8 mouse cellular contexts compared by ENCODE assay signal in the genomic region with DNA sequence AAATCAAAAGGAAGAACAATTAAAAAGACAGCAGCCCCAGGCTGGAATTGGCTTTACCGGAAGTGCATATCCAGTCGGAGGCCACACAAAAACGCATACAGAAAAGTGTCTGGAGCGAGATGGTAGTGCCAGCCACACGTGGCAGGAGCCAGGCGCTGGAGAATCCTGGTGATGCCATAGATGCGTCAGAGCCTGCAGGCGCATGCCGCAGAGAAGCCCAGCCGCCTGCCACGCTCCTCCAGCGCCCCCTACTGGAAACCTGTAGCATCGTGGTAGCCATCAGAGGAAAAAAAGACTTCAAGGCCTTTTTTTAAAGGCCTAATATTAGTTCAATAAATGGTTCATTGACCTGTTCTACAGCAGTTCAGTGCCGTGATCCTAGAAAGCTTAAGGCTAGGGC. TPM values are rescaled to one million over a fixed set of nuclear protein-coding genes. Genes with fewer than 3 reads are reported as not detected.
DNase-seq lines count a peak whose midpoint lies in the region; ATAC-seq and TF ChIP-seq lines count a peak whose summit lies in the region.

No protein-coding gene starts in this region.

- ATAC-seq in granulocyte monocyte progenitor cell, adult 5-6 weeks (replicated peaks; ENCODE audit: poor library complexity, severe bottlenecking) = peak; percentile 95
- no peak for ATAC-seq in kidney, embryonic 14.5 days (ENCODE audit: low FRiP score, low TSS enrichment)
- ATAC-seq in limb, embryonic 14.5 days (ENCODE audit: low FRiP score, low read depth) = no peak

- no peak for TF ChIP-seq POLR2A in limb, embryonic 14.5 days (IDR thresholded peaks at IDR 0.05; ENCODE audit: borderline replicate concordance, extremely low read depth, insufficient read depth, insufficient read length)

- DNase-seq in heart, adult 18-20 months = peak; percentile 56 to 76
- no peak for DNase-seq in heart, adult 11 months
- peak; percentile 63 for DNase-seq in embryo, embryonic 11.5 days (ENCODE audit: low read depth, low spot score)
- peak; percentile 61 for DNase-seq in limb, embryonic 14.5 days (ENCODE audit: low spot score)
- peak; percentile 67 to 73 for DNase-seq in natural killer cell, adult 2 months (ENCODE audit: low spot score in 2 of 2)
- peak; percentile 70 for DNase-seq in splenic B cell, adult 2 months (ENCODE audit: low read depth, low spot score)

- H3K9me3 ChIP-seq in kidney, embryonic 14.5 days (ENCODE audit: control insufficient read depth, low read length) = peaks cover 7% of the 10 kb centered on the region; the same call in 1 of the 2 replicates
- 0 out of 2 replicates have a peak, but pooled peaks cover 5% of the 10 kb centered on the region for H3K9me3 ChIP-seq in limb, embryonic 14.5 days (ENCODE audit: control insufficient read depth, low read length)

- no peaks in the 10 kb centered on the region for H3K4me1 ChIP-seq in kidney, embryonic 14.5 days (ENCODE audit: control insufficient read depth, insufficient read depth, low read length)
- no peaks in the 10 kb centered on the region for H3K4me1 ChIP-seq in limb, embryonic 14.5 days (ENCODE audit: control insufficient read depth, insufficient read depth, low read length)

- WGBS in kidney, embryonic 14.5 days = 8% methylated on average over 14 of the region's 14 CpGs
- WGBS in limb, embryonic 14.5 days = 7% methylated on average over 14 of the region's 14 CpGs

- H3K9ac ChIP-seq in kidney, embryonic 14.5 days (ENCODE audit: low read depth, low read length) = no peak overlapping the region
- H3K9ac ChIP-seq in limb, embryonic 14.5 days (ENCODE audit: low read depth, low read length, severe bottlenecking) = no peak overlapping the region

- no peak overlapping the region for H3K27ac ChIP-seq in kidney, embryonic 14.5 days (ENCODE audit: low read depth, low read length)
- H3K27ac ChIP-seq in limb, embryonic 14.5 days (replicated peaks; ENCODE audit: low read depth, low read length) = no peak overlapping the region

- H3K27me3 ChIP-seq in kidney, embryonic 14.5 days (ENCODE audit: control insufficient read depth, insufficient read depth, low read length) = no peaks in the 10 kb centered on the region
- no peaks in the 10 kb centered on the region for H3K27me3 ChIP-seq in limb, embryonic 14.5 days (ENCODE audit: control insufficient read depth, insufficient read depth, low read length)
- H3K27me3 ChIP-seq in splenic B cell, adult 2 months (ENCODE audit: control insufficient read depth, insufficient read depth, low read length, poor library complexity, severe bottlenecking) = no peaks in the 10 kb centered on the region

- peak overlapping the region; percentile 24; the same call in 1 of the 2 replicates for H3K4me2 ChIP-seq in kidney, embryonic 14.5 days (replicated peaks; ENCODE audit: low read depth, low read length)
- no peak overlapping the region for H3K4me2 ChIP-seq in limb, embryonic 14.5 days (replicated peaks; ENCODE audit: low read depth, low read length, severe bottlenecking)

- no peak overlapping the region; the same call in 1 of the 2 replicates for H3K4me3 ChIP-seq in kidney, embryonic 14.5 days (ENCODE audit: low read length)
- H3K4me3 ChIP-seq in limb, embryonic 14.5 days (replicated peaks; ENCODE audit: low read length) = no peak overlapping the region

- no peaks in the 10 kb centered on the region for H3K36me3 ChIP-seq in kidney, embryonic 14.5 days (ENCODE audit: control insufficient read depth, insufficient read depth, low read length)
- peaks cover 24% of the 10 kb centered on the region for H3K36me3 ChIP-seq in limb, embryonic 14.5 days (ENCODE audit: control insufficient read depth, insufficient read depth, low read length)
- no peaks in the 10 kb centered on the region for H3K36me3 ChIP-seq in splenic B cell, adult 2 months (ENCODE audit: control insufficient read depth, insufficient read depth, low read length, poor library complexity, severe bottlenecking)

RNA-seq across cellular contexts. Expression of a gene that starts 10.0 kb away (rescaled TPM):
- total RNA-seq in heart, adult 18-20 months (2021) = under 1 TPM; 0.62 to 0.82 TPM
- total RNA-seq in granulocyte monocyte progenitor cell, adult 5-6 weeks (2014; fragmentation: Nextera tagmentation) = 1.3 and 3.3 TPM in 2 replicates
- total RNA-seq in granulocyte monocyte progenitor cell, adult 5-6 weeks (2017) = 1.3 and 2.1 TPM in 2 replicates
- 7.2 and 8.1 TPM in 2 replicates for polyA plus RNA-seq in kidney, embryonic 14.5 days (2014; fragmentation: Nextera tagmentation; extraction: Ambion mirVana)
- polyA plus RNA-seq in limb, embryonic 14.5 days (2012; rRNA removed) = 34.8 and 43.3 TPM in 2 replicates
- 25.6 and 29.0 TPM in 2 replicates for polyA plus RNA-seq in limb, embryonic 14.5 days (2014; fragmentation: Nextera tagmentation; extraction: Ambion mirVana)

RNA-seq across cellular contexts. Expression of a gene that starts 15.0 kb away (rescaled TPM):
- total RNA-seq in heart, adult 18-20 months (2021) = 10 to 100 TPM; 59.4 to 60.4 TPM
- total RNA-seq in granulocyte monocyte progenitor cell, adult 5-6 weeks (2014; fragmentation: Nextera tagmentation) = 125 and 177 TPM in 2 replicates
- total RNA-seq in granulocyte monocyte progenitor cell, adult 5-6 weeks (2017) = 33.2 and 41.8 TPM in 2 replicates
- 157 and 170 TPM in 2 replicates for polyA plus RNA-seq in kidney, embryonic 14.5 days (2014; fragmentation: Nextera tagmentation; extraction: Ambion mirVana)
- polyA plus RNA-seq in limb, embryonic 14.5 days (2012; rRNA removed) = 82.6 and 92.6 TPM in 2 replicates
- 134 and 135 TPM in 2 replicates for polyA plus RNA-seq in limb, embryonic 14.5 days (2014; fragmentation: Nextera tagmentation; extraction: Ambion mirVana)

RNA-seq across cellular contexts. Expression of a gene that starts 15.2 kb away (rescaled TPM):
- 10 to 100 TPM; 14.7 to 15.5 TPM for total RNA-seq in heart, adult 18-20 months (2021)
- 19.6 and 21.6 TPM in 2 replicates for total RNA-seq in granulocyte monocyte progenitor cell, adult 5-6 weeks (2014; fragmentation: Nextera tagmentation)
- 10.4 and 12.4 TPM in 2 replicates for total RNA-seq in granulocyte monocyte progenitor cell, adult 5-6 weeks (2017)
- polyA plus RNA-seq in kidney, embryonic 14.5 days (2014; fragmentation: Nextera tagmentation; extraction: Ambion mirVana) = 28.8 and 33.0 TPM in 2 replicates
- 32.6 and 38.1 TPM in 2 replicates for polyA plus RNA-seq in limb, embryonic 14.5 days (2012; rRNA removed)
- polyA plus RNA-seq in limb, embryonic 14.5 days (2014; fragmentation: Nextera tagmentation; extraction: Ambion mirVana) = 22.0 and 22.3 TPM in 2 replicates

RNA-seq across cellular contexts. Expression of a gene that starts 29.4 kb away (rescaled TPM):
- total RNA-seq in heart, adult 18-20 months (2021) = not detected
- not detected in 2 replicates for total RNA-seq in granulocyte monocyte progenitor cell, adult 5-6 weeks (2014; fragmentation: Nextera tagmentation)
- total RNA-seq in granulocyte monocyte progenitor cell, adult 5-6 weeks (2017) = not detected in 2 replicates
- not detected in 2 replicates for polyA plus RNA-seq in kidney, embryonic 14.5 days (2014; fragmentation: Nextera tagmentation; extraction: Ambion mirVana)
- 0.06 and 0.24 TPM in 2 replicates for polyA plus RNA-seq in limb, embryonic 14.5 days (2012; rRNA removed)
- polyA plus RNA-seq in limb, embryonic 14.5 days (2014; fragmentation: Nextera tagmentation; extraction: Ambion mirVana) = 0.54 TPM in 1 of 2 replicates, not detected in the other

RNA-seq across cellular contexts. Expression of a gene that starts 34.0 kb away (rescaled TPM):
- total RNA-seq in heart, adult 18-20 months (2021) = under 1 TPM; 0.12 to 0.23 TPM
- total RNA-seq in granulocyte monocyte progenitor cell, adult 5-6 weeks (2014; fragmentation: Nextera tagmentation) = 4.3 TPM in 1 of 2 replicates, not detected in the other
- total RNA-seq in granulocyte monocyte progenitor cell, adult 5-6 weeks (2017) = 0.17 TPM in 1 of 2 replicates, not detected in the other
- 5.0 and 5.5 TPM in 2 replicates for polyA plus RNA-seq in kidney, embryonic 14.5 days (2014; fragmentation: Nextera tagmentation; extraction: Ambion mirVana)
- 19.5 and 24.0 TPM in 2 replicates for polyA plus RNA-seq in limb, embryonic 14.5 days (2012; rRNA removed)
- polyA plus RNA-seq in limb, embryonic 14.5 days (2014; fragmentation: Nextera tagmentation; extraction: Ambion mirVana) = 7.4 and 9.0 TPM in 2 replicates
